Mouse (Mus musculus) liver, embryonic 13.5 days (tissue): Measurements from ENCODE around the gene Hist2h3c2. TPM values are rescaled to one million over a fixed set of nuclear protein-coding genes. Genes with fewer than 3 reads are reported as not detected.
"Not testable (repeated sequence)": the region's sequence is repeated elsewhere in the genome, so short reads cannot be mapped to it uniquely, and the experiment has no call there.

Experiments used
- ATAC-seq: fragments of 200-750 bp; cut with Nextera tagmentation; 2 replicates; pipeline ENCODE4 v1.8.0; 2017; ENCODE audit warnings: low read depth, mild to moderate bottlenecking, moderate number of reproducible peaks, moderate library complexity
- DNase-seq: peaks from one replicate; pipeline ENCODE4 v3.0.0; 2022
- H3K27ac ChIP-seq: fragments of 300-500 bp; sonication (generic); 2 replicates; pipeline ENCODE4 v1.5.1; 2015; ENCODE audit warnings: moderate library complexity, mild to moderate bottlenecking, inconsistent platforms
- H3K27me3 ChIP-seq: fragments of 300-500 bp; sonication (generic); 2 replicates; pipeline ENCODE4 v1.6.1; 2015; ENCODE audit warnings: mild to moderate bottlenecking, inconsistent platforms
- H3K36me3 ChIP-seq: fragments of 300-500 bp; sonication (generic); 2 replicates; pipeline ENCODE4 v1.6.1; 2015; ENCODE audit warnings: mild to moderate bottlenecking, inconsistent platforms
- H3K4me1 ChIP-seq: fragments of 300-500 bp; sonication (generic); replicated peaks from 2 replicates; pipeline ENCODE4 v1.6.1; 2015; ENCODE audit warnings: inconsistent platforms
- H3K4me2 ChIP-seq: fragments of 300-500 bp; sonication (generic); 2 replicates; pipeline ENCODE4 v1.6.1; 2015; ENCODE audit warnings: inconsistent platforms, mild to moderate bottlenecking, moderate library complexity
- H3K4me3 ChIP-seq: fragments of 300-500 bp; sonication (generic); replicated peaks from 2 replicates; pipeline ENCODE4 v1.5.1; 2015; ENCODE audit warnings: mild to moderate bottlenecking, inconsistent platforms
- H3K9ac ChIP-seq: fragments of 300-500 bp; sonication (generic); 2 replicates; pipeline ENCODE4 v1.6.1; 2015; ENCODE audit warnings: mild to moderate bottlenecking, inconsistent platforms
- H3K9me3 ChIP-seq: fragments of 300-500 bp; sonication (generic); replicated peaks from 2 replicates; pipeline ENCODE4 v1.6.1; 2016; ENCODE audit warnings: inconsistent platforms
- WGBS: fragments of 180-500 bp; shearing (Covaris S2); methylation state at CpG from one replicate; pipeline ENCODE4 v1.1.7; 2015; ENCODE audit not compliant: insufficient replicate concordance; 5-methylcytosine and 5-hydroxymethylcytosine counted together
- polyA plus RNA-seq: library from polyadenylated mRNA; unstranded; fragments of >200 nt; fragmentation: Nextera tagmentation; extraction: Ambion mirVana; gene quantifications from 2 replicates; pipeline ENCODE4 v1.2.1, GENCODE M21; 2015

Hist2h3c2 gene
- polyA plus RNA-seq, 1 experiment from 2014 or later = 20.7 TPM

- no peak overlapping the region for H3K9ac ChIP-seq
- peaks cover 35% of the 10 kb centered on the region for H3K4me1 ChIP-seq
- H3K27ac ChIP-seq = no peak overlapping the region
- H3K36me3 ChIP-seq = no peaks in the 10 kb centered on the region
- no peak overlapping the region for H3K4me3 ChIP-seq
- no peaks in the 10 kb centered on the region for H3K27me3 ChIP-seq
- DNase-seq (no peak), ATAC-seq (no peak)
- no peaks in the 10 kb centered on the region for H3K9me3 ChIP-seq
- no peak overlapping the region for H3K4me2 ChIP-seq
- WGBS = 32% methylated on average over 2 of the region's 2 CpGs
Observed at GRCm38 (mm10) chr3:96230404-96230803, 8.5 kb downstream of the Hist2h3c2 start.

GRCm38 (mm10) chr3:96228828-96229227 is 10.1 kb downstream of the Hist2h3c2 start:
- H3K9me3 ChIP-seq = no peaks in the 10 kb centered on the region
- H3K27me3 ChIP-seq = no peaks in the 10 kb centered on the region
- H3K36me3 ChIP-seq = no peaks in the 10 kb centered on the region
- no peak overlapping the region for H3K27ac ChIP-seq
- H3K4me1 ChIP-seq = peaks cover 51% of the 10 kb centered on the region
- no peak overlapping the region for H3K4me3 ChIP-seq
- H3K4me2 ChIP-seq = no peak overlapping the region
- 68% methylated on average over 2 of the region's 2 CpGs for WGBS
- H3K9ac ChIP-seq = no peak overlapping the region
- no peak for ATAC-seq
- DNase-seq = no peak

- DNase-seq (no peak), ATAC-seq (no peak)
- peak overlapping the region; percentile 3; the same call in 1 of the 2 replicates for H3K27ac ChIP-seq
- peaks cover 70% of the 10 kb centered on the region for H3K4me1 ChIP-seq
- H3K4me3 ChIP-seq = no peak overlapping the region
- H3K9me3 ChIP-seq = no peaks in the 10 kb centered on the region
- 59% methylated on average over 8 of the region's 8 CpGs for WGBS
- H3K27me3 ChIP-seq = no peaks in the 10 kb centered on the region
- H3K4me2 ChIP-seq = no peak overlapping the region
- 0 out of 2 replicates have a peak overlapping the region, but pooled peaks have one; percentile 1 for H3K9ac ChIP-seq
- H3K36me3 ChIP-seq = no peaks in the 10 kb centered on the region
Observed at GRCm38 (mm10) chr3:96226695-96227648, 12.0 kb downstream of the Hist2h3c2 start.

GRCm38 (mm10) chr3:96225421-96225820 is 13.5 kb downstream of the Hist2h3c2 start:
- no peaks in the 10 kb centered on the region for H3K36me3 ChIP-seq
- no peak for ATAC-seq
- H3K4me2 ChIP-seq = peak overlapping the region; percentile 92
- no peak for DNase-seq
- H3K27me3 ChIP-seq = no peaks in the 10 kb centered on the region
- WGBS = 57% methylated on average over 2 of the region's 2 CpGs
- H3K4me1 ChIP-seq = peaks cover 70% of the 10 kb centered on the region
- H3K4me3 ChIP-seq = peak overlapping the region; percentile 72
- peak overlapping the region; percentile 64 for H3K27ac ChIP-seq
- no peaks in the 10 kb centered on the region for H3K9me3 ChIP-seq
- H3K9ac ChIP-seq = peak overlapping the region; percentile 95

GRCm38 (mm10) chr3:96222774-96223173 is 16.2 kb downstream of the Hist2h3c2 start:
- peak overlapping the region; percentile 100 for H3K27ac ChIP-seq
- ATAC-seq = no peak
- H3K9me3 ChIP-seq = no peaks in the 10 kb centered on the region
- H3K36me3 ChIP-seq = no peaks in the 10 kb centered on the region
- H3K4me3 ChIP-seq = peak overlapping the region; percentile 72
- peak overlapping the region; percentile 95 for H3K9ac ChIP-seq
- H3K27me3 ChIP-seq = no peaks in the 10 kb centered on the region
- no peak for DNase-seq
- peaks cover 79% of the 10 kb centered on the region for H3K4me1 ChIP-seq
- H3K4me2 ChIP-seq = peak overlapping the region; percentile 92
- WGBS = 86% methylated on average over 4 of the region's 4 CpGs

- Histone ChIP-seq H3K9ac (peak overlapping the region; percentile 95), H3K27ac (peak overlapping the region; percentile 100), H3K9me3 (no peaks in the 10 kb centered on the region), H3K4me2 (peak overlapping the region; percentile 92), H3K27me3 (no peaks in the 10 kb centered on the region), H3K36me3 (no peaks in the 10 kb centered on the region), H3K4me1 (peaks cover 69% of the 10 kb centered on the region), H3K4me3 (peak overlapping the region; percentile 72)
- no peak for ATAC-seq
- 22% methylated on average over 9 of the region's 9 CpGs for WGBS
- DNase-seq = no peak
Observed at GRCm38 (mm10) chr3:96221640-96222038, 17.3 kb downstream of the Hist2h3c2 start.

- H3K4me3 ChIP-seq = peak within 1 kb of the TSS; percentile 72
- no peaks in the 10 kb centered on the region for H3K9me3 ChIP-seq
- H3K36me3 ChIP-seq = no peaks in the 10 kb centered on the region
- WGBS = under 1% methylated on average over 43 of the region's 43 CpGs
- peaks cover 63% of the 10 kb centered on the region for H3K4me1 ChIP-seq
- H3K27me3 ChIP-seq = no peaks in the 10 kb centered on the region
- H3K9ac ChIP-seq = peak within 1 kb of the TSS; percentile 95
- ATAC-seq (peak; percentile 91), DNase-seq (peak; percentile 91)
- peak within 1 kb of the TSS; percentile 100 for H3K27ac ChIP-seq
- H3K4me2 ChIP-seq = peak within 1 kb of the TSS; percentile 92
Observed at GRCm38 (mm10) chr3:96220765-96221639, 17.9 kb downstream of the Hist2h3c2 start, which contains the start of the genes Hist2h2ac and Hist2h2be. Gene Hist2h2ac (minus strand): TSS chr3:96220880. Gene Hist2h2be (plus strand): TSS chr3:96221119.

GRCm38 (mm10) chr3:96220131-96220764 is 18.7 kb downstream of the Hist2h3c2 start:
- DNase-seq = peak; percentile 52
- not testable (repeated sequence) for H3K9me3 ChIP-seq, H3K27me3 ChIP-seq, H3K36me3 ChIP-seq
- WGBS = under 1% methylated on average over 41 of the region's 47 CpGs
- H3K4me3 ChIP-seq = peak overlapping the region; percentile 72
- peak overlapping the region; percentile 100 for H3K27ac ChIP-seq
- H3K4me1 ChIP-seq = peaks cover 61% of the 10 kb centered on the region
- peak overlapping the region; percentile 92 for H3K4me2 ChIP-seq
- ATAC-seq = peak; percentile 5; the same call in 1 of the 2 replicates
- peak overlapping the region; percentile 95 for H3K9ac ChIP-seq

- peak within 1 kb of the TSS; percentile 92 for H3K4me2 ChIP-seq
- peak within 1 kb of the TSS; percentile 95 for H3K9ac ChIP-seq
- H3K4me1 ChIP-seq = peaks cover 58% of the 10 kb centered on the region
- peak within 1 kb of the TSS; percentile 100 for H3K27ac ChIP-seq
- no peaks in the 10 kb centered on the region for H3K36me3 ChIP-seq
- peak; percentile 75 for DNase-seq
- 0% methylated on average over 37 of the region's 37 CpGs for WGBS
- no peaks in the 10 kb centered on the region for H3K27me3 ChIP-seq
- H3K4me3 ChIP-seq = peak within 1 kb of the TSS; percentile 72
- no peaks in the 10 kb centered on the region for H3K9me3 ChIP-seq
- ATAC-seq = peak; percentile 64
Observed at GRCm38 (mm10) chr3:96219661-96220130, 19.2 kb downstream of the Hist2h3c2 start, which contains the start of the genes Bola1 and Hist2h2ab. Gene Bola1 (minus strand): TSS chr3:96219709. Gene Hist2h2ab (plus strand): TSS chr3:96219865.

GRCm38 (mm10) chr3:96219191-96219641 is 19.7 kb downstream of the Hist2h3c2 start:
- DNase-seq = peak; percentile 27
- Histone ChIP-seq H3K9me3 (no peaks in the 10 kb centered on the region), H3K27me3 (no peaks in the 10 kb centered on the region), H3K4me1 (peaks cover 53% of the 10 kb centered on the region), H3K4me2 (peak overlapping the region; percentile 92), H3K9ac (peak overlapping the region; percentile 95), H3K36me3 (no peaks in the 10 kb centered on the region), H3K27ac (peak overlapping the region; percentile 100), H3K4me3 (peak overlapping the region; percentile 72)
- ATAC-seq = no peak
- WGBS = under 1% methylated on average over 12 of the region's 12 CpGs
